Mouse (Mus musculus) left cerebral cortex, postnatal 4 days (tissue): ENCODE measurements around the gene Khdc1a. TPM values are rescaled to one million over a fixed set of nuclear protein-coding genes. Genes with fewer than 3 reads are reported as not detected.

Experiments
- DNase-seq: peaks from one replicate; pipeline ENCODE4 v3.0.0-alpha.2; 2022
- intact Hi-C: fragments of 180-260 bp; cut with DNase I; formaldehyde crosslinking; loops from one replicate; pipeline ENCODE4 v1.15.1; 2025
- total RNA-seq, 2 experiments: library from RNA; stranded (reverse); gene quantifications; 2 replicates each; pipeline ENCODE4 v1.2.3; 2021

Khdc1a gene
- total RNA-seq, 2 experiments from 2014 or later = not detected

DNA sequence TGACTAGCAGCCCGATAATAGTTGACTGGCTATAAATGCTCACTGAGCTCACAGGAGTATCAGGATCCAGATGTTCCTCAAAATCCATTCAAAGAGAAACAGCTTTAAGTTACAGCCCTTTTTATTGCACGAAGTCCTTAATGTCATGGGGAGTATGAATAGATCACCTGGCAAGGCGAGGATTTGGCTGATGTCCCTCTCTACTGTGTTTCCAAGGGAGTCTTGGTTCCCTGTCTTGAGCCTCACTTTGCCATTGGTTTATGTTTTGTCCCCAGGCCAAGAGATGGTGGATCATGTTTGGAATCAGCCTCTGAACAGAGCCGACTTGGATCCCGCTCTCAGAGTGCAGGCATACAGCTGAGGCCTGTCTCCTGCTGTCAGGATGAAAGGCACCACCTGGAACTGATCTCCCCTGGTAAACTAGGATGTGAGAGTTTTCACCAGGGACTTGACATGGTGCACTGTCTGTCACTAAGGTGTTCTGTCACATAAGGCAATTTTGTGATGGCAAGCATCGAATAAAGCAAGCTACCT lies 41.8 kb downstream of the Khdc1a start:
- intact Hi-C loops = no loop called here
- DNase-seq = no peak

Other genes with a start within 250 kb of the Khdc1a start
- gene Tmem14a, start 131.1 kb upstream of the Khdc1a start, total RNA-seq = 10 to 100 TPM; 13.4 to 13.7 TPM
- under 1 TPM in 1 of 2 experiments, not detected in 1; 0.78 TPM for gene Gsta3, start 109.1 kb upstream of the Khdc1a start, total RNA-seq
- gene Khdc1c, start 18.7 kb downstream of the Khdc1a start, total RNA-seq = not detected
- not detected for gene Khdc1b, start 33.9 kb downstream of the Khdc1a start, total RNA-seq